18 mouse cellular contexts compared by ENCODE assay signal in the genomic region with DNA sequence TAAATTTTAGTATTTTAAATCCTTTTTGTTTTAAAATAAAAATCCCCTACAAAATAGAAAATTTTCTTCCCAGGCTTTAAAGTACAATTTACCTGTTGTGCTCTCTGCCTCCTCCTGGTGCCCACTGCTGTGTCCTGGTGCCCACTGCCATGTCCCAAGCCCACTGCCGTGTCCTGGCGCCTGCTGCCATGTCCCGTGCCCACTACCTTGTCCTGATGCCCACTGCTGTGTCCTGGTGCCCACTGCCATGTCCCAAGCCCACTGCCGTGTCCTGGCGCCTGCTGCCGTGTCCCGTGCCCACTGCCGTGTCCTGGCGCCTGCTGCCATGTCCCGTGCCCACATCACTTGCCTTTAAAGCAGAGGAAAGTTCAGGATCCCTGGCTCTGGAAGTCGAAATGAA.
A peak's percentile ranks its signal among the peaks of the same experiment; 100 is the strongest.
DNase-seq lines count a peak whose midpoint lies in the region; ATAC-seq and TF ChIP-seq lines count a peak whose summit lies in the region.
"Had no signal": no experiment of that assay in that cellular context is flagged by ENCODE, and none has a peak within 500 bp of the region (broad histone marks: within the 10 kb centered on the region; RNA-seq: fewer than 3 reads in every experiment).

No protein-coding gene starts in this region.

- no peak for ATAC-seq in midbrain, embryonic 15.5 days (replicated peaks)
- ATAC-seq: forebrain, embryonic 14.5 days; forebrain, embryonic 16.5 days had no signal

- H3K4me3 ChIP-seq in cortical plate, adult 2 months (ENCODE audit: insufficient read depth, low read length), result peak overlapping the region; percentile 26
- H3K4me3 ChIP-seq in limb, embryonic 10.5 days, result no peak overlapping the region
- no peak overlapping the region for H3K4me3 ChIP-seq in midbrain, embryonic 15.5 days
- H3K4me3 ChIP-seq: embryonic facial prominence, embryonic 10.5 days; embryonic facial prominence, embryonic 12.5 days; erythroblast, embryonic 14.5 days; forebrain, embryonic 10.5 days; forebrain, embryonic 12.5 days had no signal

- H3K36me3 ChIP-seq in limb, embryonic 10.5 days, result no peaks in the 10 kb centered on the region
- H3K36me3 ChIP-seq in midbrain, embryonic 15.5 days (replicated peaks), result no peaks in the 10 kb centered on the region
- H3K36me3 ChIP-seq: embryonic facial prominence, embryonic 10.5 days; embryonic facial prominence, embryonic 12.5 days; forebrain, embryonic 10.5 days; forebrain, embryonic 12.5 days had no signal

- no peaks in the 10 kb centered on the region for H3K27me3 ChIP-seq in limb, embryonic 10.5 days (ENCODE audit: low read depth, poor library complexity, severe bottlenecking)
- no peaks in the 10 kb centered on the region for H3K27me3 ChIP-seq in midbrain, embryonic 15.5 days (replicated peaks)
- H3K27me3 ChIP-seq: embryonic facial prominence, embryonic 12.5 days; forebrain, embryonic 12.5 days had no signal

- TF ChIP-seq CTCF in cortical plate, adult 2 months (IDR thresholded peaks at IDR 0.05; ENCODE audit: extremely low read depth, insufficient read depth, low read length), result no peak

- peak overlapping the region; percentile 82; the same call in 1 of the 2 replicates for H3K27ac ChIP-seq in cortical plate, adult 2 months (ENCODE audit: insufficient read depth, low read length)
- no peak overlapping the region for H3K27ac ChIP-seq in limb, embryonic 10.5 days
- H3K27ac ChIP-seq in midbrain, embryonic 15.5 days, result no peak overlapping the region
- H3K27ac ChIP-seq: embryonic facial prominence, embryonic 10.5 days; embryonic facial prominence, embryonic 12.5 days; forebrain, embryonic 10.5 days; forebrain, embryonic 12.5 days had no signal

- WGBS in limb, embryonic 10.5 days, result 94% methylated on average over 11 of the region's 11 CpGs
- 92% methylated on average over 11 of the region's 11 CpGs for WGBS in midbrain, embryonic 15.5 days

- H3K4me2 ChIP-seq in midbrain, embryonic 15.5 days, result no peak overlapping the region
- H3K4me2 ChIP-seq: embryonic facial prominence, embryonic 12.5 days; forebrain, embryonic 12.5 days had no signal

- no peaks in the 10 kb centered on the region for H3K9me3 ChIP-seq in limb, embryonic 10.5 days (replicated peaks)
- no peaks in the 10 kb centered on the region for H3K9me3 ChIP-seq in midbrain, embryonic 15.5 days
- H3K9me3 ChIP-seq: embryonic facial prominence, embryonic 10.5 days; embryonic facial prominence, embryonic 12.5 days; forebrain, embryonic 10.5 days; forebrain, embryonic 12.5 days had no signal

- DNase-seq in heart, adult 11 months, result peak; percentile 49
- DNase-seq in heart, postnatal 4 days, result no peak
- peak; percentile 7 for DNase-seq in limb, embryonic 10.5 days (ENCODE audit: low spot score)
- DNase-seq: adrenal gland, postnatal 10 days; adrenal gland, postnatal 25 days; cerebellum, adult 11 months; cerebellum, adult 18-20 months; cerebellum, adult 8-10 months; cerebellum, postnatal 36 days had no signal

- TF ChIP-seq POLR2A in cortical plate, adult 2 months (IDR thresholded peaks at IDR 0.05; ENCODE audit: extremely low read depth, insufficient read depth, low read length), result no peak

- H3K4me1 ChIP-seq in cortical plate, adult 2 months (ENCODE audit: control insufficient read depth, insufficient read depth, low read length), result peaks cover 4% of the 10 kb centered on the region
- no peaks in the 10 kb centered on the region for H3K4me1 ChIP-seq in limb, embryonic 10.5 days
- no peaks in the 10 kb centered on the region for H3K4me1 ChIP-seq in midbrain, embryonic 15.5 days
- H3K4me1 ChIP-seq: embryonic facial prominence, embryonic 10.5 days; forebrain, embryonic 10.5 days; forebrain, embryonic 12.5 days had no signal

- no peak overlapping the region for H3K9ac ChIP-seq in midbrain, embryonic 15.5 days
- H3K9ac ChIP-seq: embryonic facial prominence, embryonic 12.5 days; forebrain, embryonic 12.5 days had no signal
